Comparison of ENCODE assay signal across 8 mouse cellular contexts in the genomic region with DNA sequence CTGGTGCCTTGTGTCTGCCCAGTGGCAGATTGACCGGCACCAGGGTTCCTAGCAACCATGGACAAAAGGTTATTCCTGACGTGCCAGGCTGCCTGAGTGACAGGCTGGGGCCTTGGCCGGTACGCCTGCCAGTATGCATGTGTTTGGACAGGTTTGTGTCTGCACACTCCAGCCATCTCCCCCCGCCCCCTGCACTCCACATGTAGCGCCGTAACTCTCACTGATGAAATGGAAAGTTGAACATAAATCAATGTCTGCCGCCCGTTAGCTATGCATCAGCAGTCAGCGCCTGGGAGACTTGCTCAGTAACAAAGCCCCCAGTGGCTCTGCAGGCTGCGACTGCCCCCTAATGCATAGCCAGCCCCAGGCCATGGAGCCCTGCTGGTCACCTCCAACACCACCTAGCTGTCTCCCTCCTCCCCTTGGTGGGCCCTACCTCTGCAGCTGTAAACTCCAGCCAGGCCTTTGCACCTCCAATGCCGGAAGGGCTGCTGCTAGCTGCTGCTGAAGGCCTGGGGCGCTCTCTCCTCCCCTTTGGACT. TPM values are rescaled to one million over a fixed set of nuclear protein-coding genes. Genes with fewer than 3 reads are reported as not detected.
DNase-seq lines count a peak whose midpoint lies in the region; ATAC-seq lines count a peak whose summit lies in the region.

No protein-coding gene starts in this region.

- H3K36me3 ChIP-seq in limb, embryonic 10.5 days, result peaks cover 93% of the 10 kb centered on the region
- H3K36me3 ChIP-seq in stomach, embryonic 15.5 days, result no peaks in the 10 kb centered on the region

- no peaks in the 10 kb centered on the region for H3K27me3 ChIP-seq in limb, embryonic 10.5 days (ENCODE audit: low read depth, poor library complexity, severe bottlenecking)
- no peaks in the 10 kb centered on the region for H3K27me3 ChIP-seq in stomach, embryonic 15.5 days (replicated peaks)

- intact Hi-C loops in gastrocnemius, postnatal 14 days (cut with DNase I; ENCODE audit: low total_unique reads), result no loop called here

- H3K4me3 ChIP-seq in limb, embryonic 10.5 days, result no peak overlapping the region
- H3K4me3 ChIP-seq in stomach, embryonic 15.5 days (replicated peaks), result no peak overlapping the region

- H3K4me1 ChIP-seq in limb, embryonic 10.5 days, result peaks cover 95% of the 10 kb centered on the region
- H3K4me1 ChIP-seq in stomach, embryonic 15.5 days, result peaks cover 41% of the 10 kb centered on the region

- H3K27ac ChIP-seq in limb, embryonic 10.5 days, result peak overlapping the region; percentile 71
- peak overlapping the region; percentile 48 for H3K27ac ChIP-seq in stomach, embryonic 15.5 days

- no peak overlapping the region for H3K4me2 ChIP-seq in stomach, embryonic 15.5 days

- ATAC-seq in stomach, embryonic 15.5 days (ENCODE audit: insufficient read depth, low FRiP score, low read depth), result no peak

- DNase-seq in cerebellum, adult 11-12 months, result peak; percentile 65
- no peak for DNase-seq in cerebellum, adult 11 months
- DNase-seq in embryo, embryonic 10.5 days (ENCODE audit: low spot score), result peak; percentile 78
- peak; percentile 26 for DNase-seq in heart, postnatal 4 days
- peak; percentile 68 for DNase-seq in limb, embryonic 10.5 days (ENCODE audit: low spot score)
- no peak for DNase-seq in gastrocnemius, postnatal 25 days
- no peak for DNase-seq in gastrocnemius, postnatal 14 days

- H3K9me3 ChIP-seq in limb, embryonic 10.5 days (replicated peaks), result no peaks in the 10 kb centered on the region
- no peaks in the 10 kb centered on the region for H3K9me3 ChIP-seq in stomach, embryonic 15.5 days

- 35% methylated on average over 13 of the region's 13 CpGs for WGBS in limb, embryonic 10.5 days
- WGBS in stomach, embryonic 15.5 days, result 39% methylated on average over 13 of the region's 13 CpGs

- peak overlapping the region; percentile 12; the same call in 1 of the 2 replicates for H3K9ac ChIP-seq in stomach, embryonic 15.5 days

RNA-seq across cellular contexts. Expression of a gene that starts 50.6 kb away (rescaled TPM):
- 10 to 100 TPM; 80.9 to 83.6 TPM for total RNA-seq in heart, postnatal 4 days (2021)
- 145 and 167 TPM in 2 replicates for polyA plus RNA-seq in limb, embryonic 10.5 days (2016; fragmentation: Nextera tagmentation; extraction: Ambion mirVana)
- polyA plus RNA-seq in stomach, embryonic 15.5 days (2015; fragmentation: Nextera tagmentation; extraction: Ambion mirVana), result 89.8 and 100 TPM in 2 replicates
- 10 to 100 TPM; 82.0 to 95.5 TPM for total RNA-seq in gastrocnemius, postnatal 25 days (2021)
- 10 to 100 TPM; 75.8 to 84.3 TPM for total RNA-seq in gastrocnemius, postnatal 14 days (2021)

RNA-seq across cellular contexts. Expression of a gene that starts 50.7 kb away (rescaled TPM):
- total RNA-seq in heart, postnatal 4 days (2021), result 1 to 10 TPM; 7.1 to 7.7 TPM
- 11.7 and 12.6 TPM in 2 replicates for polyA plus RNA-seq in limb, embryonic 10.5 days (2016; fragmentation: Nextera tagmentation; extraction: Ambion mirVana)
- polyA plus RNA-seq in stomach, embryonic 15.5 days (2015; fragmentation: Nextera tagmentation; extraction: Ambion mirVana), result 6.1 and 7.5 TPM in 2 replicates
- total RNA-seq in gastrocnemius, postnatal 25 days (2021), result 10 to 100 TPM; 16.8 to 18.0 TPM
- total RNA-seq in gastrocnemius, postnatal 14 days (2021), result 10 to 100 TPM; 16.2 to 17.1 TPM

Comparison
In these comparisons a context has a peak if more than half of its experiments do, and no peak if none do; other contexts are left out.
1. DNase-seq: peak in cerebellum, adult 11-12 months (single experiment), embryo, embryonic 10.5 days (single experiment), heart, postnatal 4 days (single experiment) and limb, embryonic 10.5 days (single experiment); none in cerebellum, adult 11 months (single experiment), gastrocnemius, postnatal 25 days (single experiment) and gastrocnemius, postnatal 14 days (single experiment).